Mouse (Mus musculus): ENCODE measurements around the gene Ppp4c. TPM values are rescaled to one million over a fixed set of nuclear protein-coding genes. Genes with fewer than 3 reads are reported as not detected.
"Not testable (repeated sequence)": the region's sequence is repeated elsewhere in the genome, so short reads cannot be mapped to it uniquely, and the experiment has no call there.

Ppp4c gene
- polyA plus RNA-seq, 1 experiment from 2014 or later = 325 TPM

- Histone ChIP-seq H3K36me3 (peaks cover 62% of the 10 kb centered on the region), H3K4me1 (peaks cover 40% of the 10 kb centered on the region), H3K27me3 (ENCODE audit: insufficient read depth, poor library complexity, severe bottlenecking) (no peaks in the 10 kb centered on the region), H3K9me3 (no peaks in the 10 kb centered on the region), H3K27ac (no peak overlapping the region), H3K4me3 (no peak overlapping the region)
- DNase-seq (ENCODE audit: low spot score) = peak; percentile 73
- 82% methylated on average over 7 of the region's 7 CpGs for WGBS
Observed at GRCm38 (mm10) chr7:126784469-126784868, 7.8 kb downstream of the Ppp4c start.

DNA sequence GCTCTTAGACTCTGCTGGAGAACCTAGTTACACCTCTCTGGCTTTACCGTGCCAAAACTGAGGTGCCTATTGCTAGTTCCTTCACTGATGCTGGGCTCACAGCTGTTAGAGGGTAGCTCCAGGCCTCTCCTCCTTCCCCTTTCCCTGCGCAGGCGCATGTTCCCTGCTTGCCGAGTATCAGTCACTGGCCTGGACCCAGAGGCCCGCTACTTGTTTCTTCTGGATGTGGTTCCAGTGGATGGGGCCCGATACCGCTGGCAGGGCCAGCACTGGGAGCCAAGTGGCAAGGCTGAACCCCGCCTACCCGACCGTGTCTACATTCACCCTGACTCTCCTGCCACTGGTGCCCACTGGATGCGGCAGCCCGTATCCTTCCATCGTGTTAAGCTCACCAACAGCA is 9.6 kb downstream of the Ppp4c start:
- Histone ChIP-seq H3K9me3 (no peaks in the 10 kb centered on the region), H3K36me3 (peaks cover 50% of the 10 kb centered on the region), H3K27me3 (ENCODE audit: insufficient read depth, poor library complexity, severe bottlenecking) (no peaks in the 10 kb centered on the region), H3K4me3 (no peak overlapping the region), H3K4me1 (peaks cover 46% of the 10 kb centered on the region), H3K27ac (no peak overlapping the region)
- DNase-seq (ENCODE audit: low spot score) = no peak
- 81% methylated on average over 13 of the region's 13 CpGs for WGBS

- peak overlapping the region; percentile 63 for H3K4me3 ChIP-seq
- H3K27me3 ChIP-seq (ENCODE audit: insufficient read depth, poor library complexity, severe bottlenecking) = no peaks in the 10 kb centered on the region
- H3K36me3 ChIP-seq = peaks cover 42% of the 10 kb centered on the region
- no peak for DNase-seq (ENCODE audit: low spot score)
- H3K9me3 ChIP-seq = no peaks in the 10 kb centered on the region
- H3K4me1 ChIP-seq = peaks cover 55% of the 10 kb centered on the region
- peak overlapping the region; percentile 76 for H3K27ac ChIP-seq
- WGBS = 31% methylated on average over 11 of the region's 11 CpGs
Observed at GRCm38 (mm10) chr7:126781661-126782370, 10.5 kb downstream of the Ppp4c start.

DNA sequence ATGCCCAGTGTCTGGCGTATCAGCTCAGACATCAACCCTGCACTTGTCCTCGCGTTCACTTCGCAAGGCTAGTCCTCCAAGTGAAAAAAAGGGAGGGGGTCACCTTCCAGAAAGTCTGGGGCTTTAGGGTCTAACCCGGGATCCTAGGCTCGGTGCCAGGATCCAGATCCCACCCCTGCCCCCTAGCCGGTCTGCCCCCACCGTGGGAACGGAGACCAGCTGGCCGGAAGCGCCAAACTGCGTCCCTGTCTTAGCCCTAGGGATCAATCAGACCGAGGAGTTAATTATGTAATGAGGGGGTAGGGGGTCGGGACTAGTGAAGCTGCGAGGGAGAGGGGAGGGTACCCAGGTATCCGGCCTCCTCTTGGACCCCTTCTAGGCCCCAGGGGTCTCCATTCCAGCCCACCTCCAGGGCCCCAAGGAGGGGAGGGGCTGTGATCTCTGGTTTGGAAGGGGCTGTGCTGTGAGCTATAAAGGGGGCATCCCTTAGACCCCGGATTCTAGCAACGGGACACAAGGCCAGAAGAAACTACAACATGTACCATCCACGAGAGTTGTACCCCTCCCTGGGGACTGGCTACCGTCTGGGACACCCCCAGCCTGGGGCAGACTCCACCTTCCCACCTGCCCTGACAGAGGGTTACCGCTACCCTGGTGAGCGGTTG is 11.2 kb downstream of the Ppp4c start, which contains the start of gene Tbx6:
Tbx6 (plus strand) TSS at position 513 of the 665 bp plus-strand sequence.
- DNase-seq (ENCODE audit: low spot score) = no peak
- H3K4me3 ChIP-seq = peak within 1 kb of the TSS; percentile 63
- peaks cover 35% of the 10 kb centered on the region for H3K36me3 ChIP-seq
- WGBS = 7% methylated on average over 22 of the region's 22 CpGs
- H3K27me3 ChIP-seq (ENCODE audit: insufficient read depth, poor library complexity, severe bottlenecking) = no peaks in the 10 kb centered on the region
- peak within 1 kb of the TSS; percentile 76 for H3K27ac ChIP-seq
- peaks cover 61% of the 10 kb centered on the region for H3K4me1 ChIP-seq
- H3K9me3 ChIP-seq = no peaks in the 10 kb centered on the region

DNA sequence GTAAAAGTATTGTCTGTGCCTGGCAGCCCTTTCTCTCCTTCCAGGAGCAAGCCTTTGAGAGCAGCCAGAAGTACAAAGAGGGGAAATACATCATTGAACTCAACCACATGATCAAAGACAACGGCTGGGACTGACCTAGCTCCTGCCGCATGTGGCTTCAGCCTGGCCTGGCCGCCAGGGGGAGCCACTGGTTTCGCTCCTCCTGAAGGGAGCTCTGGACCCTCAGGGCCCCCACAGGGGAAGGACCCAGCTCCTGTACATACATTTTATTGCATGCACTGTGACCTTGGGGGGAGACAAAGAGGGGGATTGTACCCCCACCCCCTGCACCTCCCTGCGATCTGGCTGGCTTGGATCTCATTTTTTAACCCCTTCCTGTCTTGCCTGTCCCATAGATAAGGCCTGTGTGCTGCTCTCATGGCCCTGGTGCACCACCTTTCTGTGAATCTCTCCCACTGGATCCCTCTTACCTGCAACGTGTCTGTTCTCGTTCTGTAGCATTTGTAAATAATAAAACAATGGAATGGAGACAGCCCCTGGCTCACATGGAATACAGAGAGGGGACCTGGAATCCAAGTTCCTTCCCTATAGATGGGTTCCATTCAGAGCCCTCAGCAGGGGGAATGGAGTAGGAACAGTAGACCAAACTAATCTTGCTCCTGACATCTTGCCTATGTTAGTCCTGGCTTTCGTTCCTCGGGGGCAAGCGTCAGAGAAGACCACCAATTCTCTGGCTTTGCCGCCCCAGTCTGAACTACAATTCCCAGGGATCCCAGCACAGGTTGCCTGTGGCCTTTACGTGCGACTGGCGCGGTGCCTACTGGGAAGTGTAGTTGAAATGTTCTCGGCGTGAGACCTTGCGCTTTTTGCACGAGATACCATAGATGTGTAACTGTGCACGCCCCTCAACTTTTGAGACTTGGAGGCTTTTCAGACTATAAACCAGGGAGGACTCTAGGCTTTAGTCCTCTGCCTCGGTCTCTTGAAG is 12.0 kb downstream of the Ppp4c start:
- 2% methylated on average over 21 of the region's 21 CpGs for WGBS

DNA sequence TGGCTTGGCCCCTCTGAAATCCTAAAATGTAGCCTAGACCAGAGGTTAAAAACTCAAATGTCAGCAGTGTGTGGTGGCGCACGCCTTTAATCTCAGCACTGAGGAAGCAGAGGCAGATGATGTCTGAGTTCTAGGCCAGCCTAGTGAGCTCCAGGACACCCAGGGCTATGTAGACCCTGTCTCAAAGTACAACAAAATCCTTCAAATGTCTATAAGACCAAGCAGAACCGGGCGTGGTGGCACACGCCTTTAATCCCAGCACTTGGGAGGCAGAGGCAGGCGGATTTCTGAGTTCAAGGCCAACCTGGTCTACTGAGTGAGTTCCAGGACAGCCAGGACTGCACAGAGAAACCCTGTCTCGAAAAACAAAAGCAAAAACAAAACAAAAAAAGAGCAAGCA is 13.2 kb downstream of the Ppp4c start:
- H3K9me3 ChIP-seq; DNase-seq (ENCODE audit: low spot score); H3K4me3 ChIP-seq; H3K27ac ChIP-seq; H3K27me3 ChIP-seq (ENCODE audit: insufficient read depth, poor library complexity, severe bottlenecking): not testable (repeated sequence)
- H3K4me1 ChIP-seq = peaks cover 59% of the 10 kb centered on the region
- 90% methylated on average over 7 of the region's 7 CpGs for WGBS
- peaks cover 17% of the 10 kb centered on the region for H3K36me3 ChIP-seq

More for the DNA sequence above, 12.0 kb downstream of the Ppp4c start:
- peak; percentile 94 for DNase-seq (ENCODE audit: low spot score)
- Histone ChIP-seq H3K27ac (peak overlapping the region; percentile 76), H3K4me1 (peaks cover 67% of the 10 kb centered on the region), H3K27me3 (ENCODE audit: insufficient read depth, poor library complexity, severe bottlenecking) (no peaks in the 10 kb centered on the region), H3K4me3 (peak overlapping the region; percentile 63), H3K9me3 (no peaks in the 10 kb centered on the region), H3K36me3 (peaks cover 27% of the 10 kb centered on the region)

- Histone ChIP-seq H3K36me3 (peaks cover 17% of the 10 kb centered on the region), H3K9me3 (no peaks in the 10 kb centered on the region), H3K4me3 (peak overlapping the region; percentile 95), H3K27me3 (ENCODE audit: insufficient read depth, poor library complexity, severe bottlenecking) (no peaks in the 10 kb centered on the region), H3K27ac (0 out of 2 replicates have a peak overlapping the region, but pooled peaks have one; percentile 96), H3K4me1 (peaks cover 59% of the 10 kb centered on the region)
- DNase-seq (ENCODE audit: low spot score) = no peak
- WGBS = 83% methylated on average over 3 of the region's 3 CpGs
Observed at GRCm38 (mm10) chr7:126778147-126778546, 14.1 kb downstream of the Ppp4c start.

GRCm38 (mm10) chr7:126777476-126777875 is 14.8 kb downstream of the Ppp4c start:
- peaks cover 20% of the 10 kb centered on the region for H3K36me3 ChIP-seq
- H3K4me3 ChIP-seq = peak overlapping the region; percentile 95
- H3K27me3 ChIP-seq (ENCODE audit: insufficient read depth, poor library complexity, severe bottlenecking) = no peaks in the 10 kb centered on the region
- no peaks in the 10 kb centered on the region for H3K9me3 ChIP-seq
- peak overlapping the region; percentile 96 for H3K27ac ChIP-seq
- 45% methylated on average over 10 of the region's 10 CpGs for WGBS
- DNase-seq (ENCODE audit: low spot score) = no peak
- peaks cover 57% of the 10 kb centered on the region for H3K4me1 ChIP-seq

GRCm38 (mm10) chr7:126776598-126777057 is 15.7 kb downstream of the Ppp4c start, which contains the start of gene Ypel3:
Gene Ypel3, plus strand, starts transcription at chr7:126776955.
- Histone ChIP-seq H3K4me1 (peaks cover 48% of the 10 kb centered on the region), H3K27ac (peak within 1 kb of the TSS; percentile 96), H3K4me3 (peak within 1 kb of the TSS; percentile 95), H3K36me3 (peaks cover 25% of the 10 kb centered on the region), H3K9me3 (no peaks in the 10 kb centered on the region), H3K27me3 (ENCODE audit: insufficient read depth, poor library complexity, severe bottlenecking) (no peaks in the 10 kb centered on the region)
- peak; percentile 97 for DNase-seq (ENCODE audit: low spot score)
- WGBS = under 1% methylated on average over 31 of the region's 37 CpGs

DNA sequence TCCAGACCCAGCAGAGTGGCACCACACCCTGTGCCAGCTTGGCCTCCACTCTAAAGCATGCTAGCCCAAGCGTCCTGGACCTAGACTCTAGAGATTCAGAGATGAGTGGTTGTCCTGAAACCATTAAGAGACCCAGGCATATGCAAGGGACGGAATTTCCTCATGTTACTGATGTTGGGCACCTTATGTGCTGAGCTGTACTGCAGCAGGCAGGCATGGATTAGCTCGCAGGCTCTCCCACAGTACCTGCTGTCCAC is 16.4 kb downstream of the Ppp4c start:
- peak overlapping the region; percentile 96 for H3K27ac ChIP-seq
- peaks cover 29% of the 10 kb centered on the region for H3K36me3 ChIP-seq
- H3K9me3 ChIP-seq = no peaks in the 10 kb centered on the region
- H3K4me3 ChIP-seq = peak overlapping the region; percentile 95
- WGBS = 64% methylated on average over 3 of the region's 3 CpGs
- peaks cover 41% of the 10 kb centered on the region for H3K4me1 ChIP-seq
- DNase-seq (ENCODE audit: low spot score) = no peak
- H3K27me3 ChIP-seq (ENCODE audit: insufficient read depth, poor library complexity, severe bottlenecking) = no peaks in the 10 kb centered on the region

DNA sequence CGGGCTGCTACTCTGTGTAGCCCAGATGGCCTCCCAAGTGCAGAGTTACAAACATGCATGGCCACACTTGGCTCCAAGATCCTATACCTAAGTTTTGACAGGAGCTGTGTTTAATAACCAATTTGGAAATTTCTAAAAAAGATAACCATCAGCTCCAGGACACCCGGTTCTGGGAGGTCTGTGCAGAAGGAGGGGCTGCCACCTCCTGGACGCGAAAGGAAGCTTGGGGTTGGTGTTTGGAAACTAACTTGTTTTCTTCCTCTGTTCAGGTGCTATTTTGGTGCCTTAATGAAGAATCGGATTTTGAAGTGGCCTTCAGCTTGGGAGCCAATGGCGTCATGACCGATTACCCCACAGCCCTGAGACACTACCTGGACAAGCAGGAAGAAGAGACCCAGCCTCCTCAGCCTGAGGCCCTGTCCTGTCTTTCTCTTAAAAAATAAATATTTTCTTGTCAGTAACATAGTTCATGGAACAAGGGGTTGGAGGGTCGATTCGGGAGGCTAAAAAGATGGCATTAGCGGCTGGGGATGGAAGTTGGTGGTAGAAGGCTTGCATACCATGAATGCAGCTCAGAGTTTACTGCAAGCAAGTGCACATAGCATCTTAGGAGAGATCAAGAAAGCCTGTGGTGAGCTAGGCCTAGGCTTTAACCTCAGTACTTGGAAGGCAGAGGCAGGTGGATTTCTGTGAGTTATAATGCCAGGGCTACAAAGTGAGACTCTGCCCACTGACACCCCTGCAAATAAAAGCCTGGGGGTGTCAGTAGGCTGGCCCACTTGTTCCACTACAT is 16.9 kb downstream of the Ppp4c start:
- Histone ChIP-seq H3K4me1 (peaks cover 40% of the 10 kb centered on the region), H3K9me3 (no peaks in the 10 kb centered on the region), H3K4me3 (peak overlapping the region; percentile 95), H3K36me3 (peaks cover 34% of the 10 kb centered on the region), H3K27me3 (ENCODE audit: insufficient read depth, poor library complexity, severe bottlenecking) (no peaks in the 10 kb centered on the region), H3K27ac (peak overlapping the region; percentile 96; the same call in 1 of the 2 replicates)
- no peak for DNase-seq (ENCODE audit: low spot score)
- WGBS = 75% methylated on average over 10 of the region's 10 CpGs

- Histone ChIP-seq H3K27me3 (ENCODE audit: insufficient read depth, poor library complexity, severe bottlenecking) (no peaks in the 10 kb centered on the region), H3K4me1 (peaks cover 31% of the 10 kb centered on the region), H3K27ac (no peak overlapping the region), H3K4me3 (no peak overlapping the region), H3K36me3 (peaks cover 43% of the 10 kb centered on the region), H3K9me3 (no peaks in the 10 kb centered on the region)
- WGBS = 79% methylated on average over 2 of the region's 2 CpGs
- DNase-seq (ENCODE audit: low spot score) = no peak
Observed at GRCm38 (mm10) chr7:126774463-126774862, 17.8 kb downstream of the Ppp4c start.

Data from heart, embryonic 10.5 days (tissue).